Mouse (Mus musculus) adrenal gland, postnatal 14 days (tissue): ENCODE data around the gene Dnajc8. TPM values are rescaled to one million over a fixed set of nuclear protein-coding genes. Genes with fewer than 3 reads are reported as not detected.
"Not testable (repeated sequence)": the region's sequence is repeated elsewhere in the genome, so short reads cannot be mapped to it uniquely, and the experiment has no call there.

ENCODE experiments used
- DNase-seq: peaks from one replicate; pipeline ENCODE4 v3.0.0; 2021; ENCODE audit warnings: mixed read lengths
- total RNA-seq: library from RNA; stranded (reverse); gene quantifications from 2 replicates; pipeline ENCODE4 v1.2.3, GENCODE M21; 2021

The Dnajc8 gene
- total RNA-seq, 1 experiment from 2014 or later: 111 TPM

DNA sequence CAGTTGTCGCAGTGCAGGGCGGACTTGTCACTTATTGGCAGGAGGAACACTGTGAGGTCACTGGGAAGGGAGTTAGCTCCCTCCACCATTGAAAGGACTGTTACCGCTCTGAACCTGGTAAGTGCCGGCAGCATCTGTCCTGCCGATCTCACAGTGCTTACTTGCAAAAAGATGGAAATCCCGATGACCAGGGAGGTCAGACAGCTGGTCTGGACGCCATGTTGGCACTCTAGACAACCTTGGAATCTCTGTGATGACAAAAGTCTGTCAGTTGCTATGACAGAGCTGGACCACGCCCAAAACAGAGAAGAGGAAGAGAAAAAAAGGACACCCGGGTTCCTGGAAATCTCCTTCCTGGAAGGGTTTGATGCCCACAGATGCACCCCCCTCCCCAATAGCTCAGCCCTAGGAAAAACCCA is 32.0 kb downstream of the Dnajc8 start:
- DNase-seq: peak; percentile 68

DNA sequence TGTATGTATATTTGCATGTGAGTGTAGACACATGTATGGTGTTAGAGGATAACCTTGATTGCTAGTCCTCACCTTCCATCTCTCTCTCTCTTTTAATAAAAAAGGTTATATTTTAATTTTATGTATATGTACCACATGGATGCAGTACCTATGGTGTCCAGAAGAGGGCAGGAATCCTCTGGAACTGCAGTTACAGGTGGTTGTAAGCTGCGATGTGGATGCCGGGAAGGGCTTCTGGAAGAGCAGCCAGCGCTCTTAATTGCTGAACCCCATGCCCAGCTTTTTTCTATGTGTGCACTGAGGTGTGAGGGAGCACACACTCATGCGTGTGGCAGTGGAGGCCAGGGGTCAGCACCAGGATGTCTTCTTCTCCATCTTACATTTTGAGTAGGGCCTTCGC is 33.8 kb downstream of the Dnajc8 start:
- DNase-seq: peak; percentile 17

DNA sequence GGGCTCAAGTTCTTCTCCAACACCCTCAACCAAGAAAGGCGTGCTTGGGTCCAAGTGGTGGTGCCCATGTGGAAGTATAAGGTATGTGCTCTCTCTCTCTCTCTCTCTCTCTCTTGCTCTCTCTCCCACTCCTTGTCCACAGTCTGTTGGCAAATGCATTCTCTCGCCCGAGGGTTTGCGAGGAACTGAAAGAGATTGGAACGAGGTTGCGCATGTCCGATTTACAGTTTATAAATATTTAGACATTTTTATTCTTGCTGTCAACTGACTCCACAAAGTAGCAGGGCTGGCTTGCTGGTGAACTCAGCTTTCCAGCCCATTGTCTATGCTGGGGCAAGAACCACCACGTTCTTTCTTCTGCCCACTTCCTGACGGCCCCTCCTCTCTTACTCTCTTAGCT is 35.8 kb downstream of the Dnajc8 start:
- DNase-seq: no peak

DNA sequence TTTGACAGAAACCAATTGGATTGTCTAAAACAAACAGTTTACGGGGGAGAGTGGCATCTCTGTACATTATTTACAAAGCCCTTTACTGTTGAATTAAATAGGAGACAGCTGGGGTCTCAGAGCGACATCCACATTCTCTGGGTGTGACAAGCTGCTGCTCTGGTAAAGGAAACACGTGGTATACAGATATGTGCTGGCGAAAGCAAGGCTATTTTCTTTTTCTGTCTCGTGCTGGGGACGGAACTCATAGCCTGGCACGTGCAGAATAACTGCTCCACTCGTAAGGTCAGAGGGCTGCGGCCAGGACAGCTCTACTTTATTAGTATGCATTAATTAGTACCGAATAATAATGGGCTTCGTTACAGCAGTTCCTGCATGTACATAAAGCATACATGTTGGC is 38.0 kb downstream of the Dnajc8 start:
- no peak for DNase-seq

DNA sequence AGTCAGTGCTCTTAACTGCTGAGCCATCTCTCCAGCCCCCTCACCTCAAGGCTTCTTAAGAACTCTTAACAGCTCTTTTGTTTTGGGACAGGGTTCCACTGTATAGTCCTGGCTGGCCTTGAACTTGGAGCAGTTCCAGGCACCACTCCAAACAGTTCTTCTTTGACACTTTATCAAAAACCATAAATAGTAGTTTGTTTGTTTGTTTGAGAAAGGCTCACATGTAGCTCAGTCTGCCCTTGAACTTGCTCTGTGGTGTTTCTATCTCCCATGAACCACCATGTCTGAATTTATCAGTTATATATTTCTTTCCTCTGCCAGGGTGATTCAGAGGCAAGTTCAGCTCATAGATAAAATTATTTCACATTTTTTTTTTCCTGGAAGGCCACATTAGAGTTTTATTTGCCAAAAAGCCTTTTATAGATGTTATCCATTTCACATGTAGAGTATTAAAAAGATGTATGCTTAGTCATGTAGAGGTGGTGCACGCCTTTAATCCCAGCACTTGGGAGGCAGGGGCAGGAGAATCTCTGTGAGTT is 39.5 kb downstream of the Dnajc8 start:
- DNase-seq: peak; percentile 24

DNA sequence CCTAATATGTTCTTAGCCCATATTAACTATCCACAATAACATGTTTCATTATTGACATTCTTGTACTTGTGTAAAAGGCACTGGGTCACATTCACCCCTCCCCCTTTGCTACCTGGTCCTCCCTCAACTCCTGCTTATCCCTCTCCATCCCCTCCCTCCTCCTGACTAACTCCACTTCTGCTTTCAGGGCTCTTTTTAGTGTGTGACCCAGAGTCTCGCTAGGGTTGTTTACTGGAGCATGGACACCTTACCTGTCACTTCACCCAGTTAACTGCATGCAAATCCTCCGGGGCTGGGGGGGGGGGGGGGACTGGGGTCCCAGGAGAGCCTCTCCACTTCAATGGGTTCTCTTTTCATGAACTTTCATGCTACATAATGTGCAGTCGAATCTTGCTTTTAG is 48.4 kb downstream of the Dnajc8 start:
- no peak for DNase-seq

DNA sequence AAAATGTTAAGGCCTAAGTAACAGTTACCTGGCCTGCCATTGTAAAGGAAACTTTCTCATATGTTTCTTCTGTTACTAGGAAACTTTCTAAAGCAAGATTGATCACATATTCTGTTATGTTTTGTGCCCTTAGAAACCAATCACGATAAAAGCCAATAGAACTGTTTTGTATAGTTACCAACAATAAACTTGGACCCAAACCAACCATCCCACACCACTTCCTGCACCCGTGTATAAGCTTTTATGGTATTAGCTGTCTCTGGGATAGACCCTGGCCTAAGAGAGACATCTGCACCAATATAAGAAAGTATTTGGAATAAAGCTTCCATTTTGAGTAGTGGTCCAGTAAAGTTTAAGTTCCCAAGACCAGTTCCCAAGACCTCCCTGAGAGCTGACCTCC is 49.6 kb downstream of the Dnajc8 start:
- no peak for DNase-seq

DNA sequence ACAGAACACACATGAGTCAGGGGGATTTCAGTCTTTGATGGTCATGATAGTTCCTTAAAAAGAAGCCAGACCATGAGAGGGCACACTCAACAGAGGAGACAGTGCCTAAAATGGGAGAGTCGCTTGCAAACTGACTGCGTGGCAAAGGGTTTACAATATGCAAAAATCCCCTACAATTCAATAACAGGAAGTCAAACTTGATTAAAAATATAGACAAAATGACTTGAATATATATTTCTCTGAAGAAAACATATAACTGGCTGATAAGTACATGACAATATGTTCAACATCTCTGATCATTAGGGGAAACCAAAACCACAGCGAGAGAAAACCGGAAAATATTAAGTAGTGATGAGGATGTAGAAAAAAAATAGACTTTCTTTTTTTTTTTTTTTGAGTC is 50.9 kb downstream of the Dnajc8 start:
- no peak for DNase-seq

DNA sequence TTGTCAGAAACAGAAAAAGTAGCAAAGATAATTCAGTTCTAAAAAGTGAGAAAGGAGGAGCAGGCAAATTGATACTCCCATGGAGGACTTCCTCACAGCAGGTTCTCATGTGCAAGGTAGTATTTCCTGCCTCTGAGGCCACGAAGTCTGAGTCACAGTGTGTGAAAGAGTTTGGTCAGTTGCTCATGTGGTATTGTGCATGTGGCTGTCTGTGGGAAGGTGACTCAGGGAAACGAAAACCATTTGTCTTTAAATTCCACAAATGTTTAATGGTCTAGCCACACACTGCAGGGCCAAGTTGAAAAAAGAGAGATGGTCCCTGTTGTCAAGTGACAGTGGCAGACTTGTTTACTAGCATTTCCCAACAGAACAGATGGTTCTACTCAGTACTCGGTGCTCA is 53.2 kb downstream of the Dnajc8 start:
- DNase-seq: no peak

DNA sequence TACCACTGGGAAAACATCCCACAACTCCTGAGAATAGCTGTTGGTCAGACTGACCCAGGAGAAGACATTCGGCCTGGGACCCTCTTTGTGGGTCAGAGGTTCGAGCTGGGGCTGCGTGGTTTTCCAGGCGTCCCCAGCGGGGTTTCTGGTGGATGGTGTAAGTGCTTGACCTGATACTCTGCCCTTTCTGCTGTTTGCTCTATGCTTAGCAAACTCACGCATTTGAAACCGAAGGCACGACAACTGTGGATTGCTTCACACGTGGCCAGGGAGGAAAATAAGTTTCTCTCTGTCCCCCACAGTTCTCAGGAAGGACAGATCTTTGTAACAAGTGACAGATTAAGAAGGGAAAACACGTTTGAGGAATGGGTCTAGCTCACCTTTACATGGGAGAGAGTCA is 55.3 kb downstream of the Dnajc8 start:
- DNase-seq: no peak

DNA sequence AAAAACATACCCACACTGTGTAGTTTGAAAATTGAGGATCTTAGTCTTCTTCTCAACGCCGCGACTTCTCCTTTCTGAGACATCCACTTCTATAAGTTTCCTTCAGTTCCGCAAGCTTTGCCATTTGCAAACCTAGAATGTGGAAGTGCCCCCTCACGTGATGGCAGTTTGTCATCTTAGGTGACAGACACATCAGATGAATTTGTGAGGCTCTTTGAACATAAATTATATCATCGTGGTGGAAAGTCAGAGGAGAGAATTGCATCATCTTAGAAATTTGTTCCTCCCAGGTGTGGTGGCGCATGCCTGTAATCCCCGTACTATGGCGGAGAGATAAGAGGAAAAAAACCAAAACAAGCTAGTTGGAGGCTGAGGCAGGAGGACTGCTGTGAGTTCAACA is 57.6 kb downstream of the Dnajc8 start:
- DNase-seq: peak; percentile 14

DNA sequence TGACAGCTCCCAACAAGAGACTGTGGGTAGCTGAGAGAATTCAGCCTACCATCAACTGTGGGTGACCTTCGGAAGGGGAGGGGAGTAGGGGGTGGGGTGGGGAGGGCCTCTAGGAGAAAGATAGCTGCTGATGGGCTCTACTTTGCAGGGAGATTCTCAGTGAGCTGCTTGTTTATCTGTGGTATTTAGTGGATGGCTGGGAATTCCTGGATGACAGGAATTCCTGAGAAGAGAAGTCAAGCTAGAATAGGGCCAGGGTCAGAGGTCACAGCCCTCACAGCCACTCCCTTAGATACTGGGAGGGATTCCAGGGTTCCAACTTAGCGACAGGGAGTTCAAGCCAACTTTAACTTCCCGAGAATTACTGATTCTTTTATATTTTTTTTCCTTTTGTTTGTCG is 58.8 kb downstream of the Dnajc8 start:
- DNase-seq: no peak

DNA sequence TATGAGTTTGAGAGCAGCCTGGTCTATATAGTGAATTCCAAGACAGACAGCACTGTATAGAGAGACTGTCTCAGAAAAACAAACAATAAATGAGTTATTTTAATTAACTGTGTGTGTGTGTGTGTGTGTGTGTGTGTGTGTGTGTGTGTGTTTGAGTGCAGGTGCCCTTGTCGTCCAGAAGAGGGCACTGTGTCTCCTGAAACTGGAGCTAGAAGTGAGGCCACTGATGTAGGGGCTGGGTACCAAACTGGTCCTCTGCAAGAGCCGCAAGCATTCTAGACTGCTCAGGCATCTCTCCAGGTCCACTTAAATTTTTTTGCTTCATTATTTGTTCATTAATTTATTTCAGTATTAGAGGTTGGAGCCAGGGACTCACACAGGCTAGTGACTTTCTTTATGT is 63.5 kb downstream of the Dnajc8 start:
- DNase-seq: no peak

DNA sequence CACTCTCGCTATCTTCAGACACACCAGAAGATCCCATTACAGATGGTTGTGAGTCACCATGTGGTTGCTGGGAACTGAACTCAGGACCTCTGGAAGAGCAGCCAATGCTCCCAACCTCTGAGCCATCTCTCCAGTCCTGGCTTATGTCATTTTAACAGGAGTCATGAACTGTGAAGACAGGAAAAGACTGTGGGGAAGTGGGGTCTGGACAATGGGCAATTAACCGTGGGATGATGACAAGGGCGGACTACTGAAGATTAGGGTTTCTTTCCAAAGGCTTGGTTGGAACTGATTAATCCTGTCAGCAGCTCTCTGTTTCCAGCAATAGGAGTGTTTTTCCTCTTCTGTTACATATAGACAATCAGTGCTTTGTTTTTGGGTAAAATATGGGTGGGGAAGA is 64.4 kb downstream of the Dnajc8 start:
- DNase-seq: no peak

DNA sequence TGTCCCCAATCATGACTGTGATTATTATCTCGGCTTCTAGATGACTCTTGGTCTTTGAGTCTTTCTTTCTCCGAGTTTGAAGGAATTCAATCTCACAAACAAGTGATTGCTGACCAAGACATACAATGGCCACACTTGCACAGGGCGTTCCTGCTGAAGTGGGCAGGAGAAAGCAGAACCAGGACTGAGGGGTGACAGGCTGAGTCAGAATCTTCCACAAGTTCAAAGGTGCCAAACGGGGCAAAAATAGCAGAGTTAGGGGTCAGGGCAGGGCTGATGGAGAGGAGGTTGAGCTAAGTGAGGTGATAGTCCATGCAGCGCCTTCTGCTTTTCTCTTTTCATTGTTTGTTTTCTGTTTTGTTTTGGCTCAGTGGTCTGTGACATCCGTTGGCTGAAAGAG is 65.1 kb downstream of the Dnajc8 start:
- no peak for DNase-seq

DNA sequence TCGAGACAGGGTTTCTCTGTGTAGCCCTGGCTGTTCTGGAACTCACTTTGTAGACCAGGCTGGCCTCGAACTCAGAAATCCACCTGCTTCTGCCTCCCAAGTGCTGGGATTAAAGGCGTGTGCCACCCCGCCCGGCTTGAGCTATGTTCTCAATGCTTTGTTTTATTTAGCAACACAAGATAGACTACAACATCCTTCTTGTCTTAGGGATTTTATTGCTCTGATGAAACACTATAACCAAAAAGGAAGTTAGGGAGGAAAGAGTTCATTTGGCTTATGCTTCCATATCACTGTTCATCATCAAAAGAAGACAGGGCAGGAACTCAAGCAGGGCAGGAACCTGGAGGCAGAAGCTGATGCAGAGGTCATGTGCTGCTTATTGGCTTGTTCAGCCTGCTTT is 65.9 kb downstream of the Dnajc8 start:
- not testable (repeated sequence) for DNase-seq

Other genes starting within 250 kb of the Dnajc8 start
- gene Rab42, start 232.2 kb upstream of the Dnajc8 start, total RNA-seq: 0.93 and 3.5 TPM in 2 replicates
- gene Trnau1ap, start 206.0 kb upstream of the Dnajc8 start, total RNA-seq: 33.2 and 35.3 TPM in 2 replicates
- gene Rcc1, start 181.9 kb upstream of the Dnajc8 start, total RNA-seq: 20.6 and 24.9 TPM in 2 replicates
- gene Phactr4, start 113.1 kb upstream of the Dnajc8 start, total RNA-seq: 40.3 and 46.2 TPM in 2 replicates
- gene Med18, start 71.6 kb upstream of the Dnajc8 start, total RNA-seq: 7.8 and 10.7 TPM in 2 replicates
- 17.8 and 19.8 TPM in 2 replicates for gene Sesn2, start 25.0 kb upstream of the Dnajc8 start, total RNA-seq
- 357 TPM in 2 replicates for gene Atpif1, start 1.9 kb upstream of the Dnajc8 start, total RNA-seq
- 1.4 and 1.5 TPM in 2 replicates for gene Ptafr, start 28.5 kb downstream of the Dnajc8 start, total RNA-seq
- 26.7 and 27.2 TPM in 2 replicates for gene Eya3, start 103.4 kb downstream of the Dnajc8 start, total RNA-seq
- 4.0 and 4.7 TPM in 2 replicates for gene Xkr8, start 197.0 kb downstream of the Dnajc8 start, total RNA-seq
- 2.1 and 3.3 TPM in 2 replicates for gene Smpdl3b, start 221.7 kb downstream of the Dnajc8 start, total RNA-seq
- 15.9 and 16.6 TPM in 2 replicates for gene Rpa2, start 232.8 kb downstream of the Dnajc8 start, total RNA-seq